Mouse (Mus musculus): Measurements from ENCODE around the gene Tmem53. TPM values are rescaled to one million over a fixed set of nuclear protein-coding genes. Genes with fewer than 3 reads are reported as not detected.

Tmem53 gene
- polyA plus RNA-seq, 1 experiment, result 0.06 TPM

GRCm38 (mm10) chr4:117220741-117221515 is 30.8 kb upstream of the Tmem53 start:
- Histone ChIP-seq H3K36me3 (ENCODE audit: control insufficient read depth) (no peaks in the 10 kb centered on the region), H3K9me3 (ENCODE audit: control insufficient read depth, low read length) (no peaks in the 10 kb centered on the region), H3K4me1 (ENCODE audit: control insufficient read depth) (peaks cover 3% of the 10 kb centered on the region), H3K4me3 (replicated peaks) (no peak overlapping the region), H3K27me3 (ENCODE audit: control insufficient read depth) (no peaks in the 10 kb centered on the region)
- TF ChIP-seq TAL1 (IDR thresholded peaks at IDR 0.05; ENCODE audit: low read length), result no peak
- TF ChIP-seq GATA1 (IDR thresholded peaks at IDR 0.05; ENCODE audit: low read length), result no peak

GRCm38 (mm10) chr4:117221836-117222235 is 29.9 kb upstream of the Tmem53 start:
- Histone ChIP-seq H3K9me3 (ENCODE audit: control insufficient read depth, low read length) (no peaks in the 10 kb centered on the region), H3K4me1 (ENCODE audit: control insufficient read depth) (peaks cover 3% of the 10 kb centered on the region), H3K27me3 (ENCODE audit: control insufficient read depth) (no peaks in the 10 kb centered on the region), H3K4me3 (replicated peaks) (no peak overlapping the region), H3K36me3 (ENCODE audit: control insufficient read depth) (no peaks in the 10 kb centered on the region)
- TF ChIP-seq GATA1 (IDR thresholded peaks at IDR 0.05; ENCODE audit: low read length) (no peak), TAL1 (IDR thresholded peaks at IDR 0.05; ENCODE audit: low read length) (no peak)

GRCm38 (mm10) chr4:117223001-117223400 is 28.8 kb upstream of the Tmem53 start:
- Histone ChIP-seq H3K4me1 (ENCODE audit: control insufficient read depth) (peaks cover 3% of the 10 kb centered on the region), H3K27me3 (ENCODE audit: control insufficient read depth) (no peaks in the 10 kb centered on the region), H3K4me3 (replicated peaks) (no peak overlapping the region), H3K9me3 (ENCODE audit: control insufficient read depth, low read length) (no peaks in the 10 kb centered on the region), H3K36me3 (ENCODE audit: control insufficient read depth) (no peaks in the 10 kb centered on the region)
- TF ChIP-seq TAL1 (IDR thresholded peaks at IDR 0.05; ENCODE audit: low read length) (no peak), GATA1 (IDR thresholded peaks at IDR 0.05; ENCODE audit: low read length) (no peak)

GRCm38 (mm10) chr4:117224122-117224521 is 27.6 kb upstream of the Tmem53 start:
- H3K9me3 ChIP-seq (ENCODE audit: control insufficient read depth, low read length), result no peaks in the 10 kb centered on the region
- H3K36me3 ChIP-seq (ENCODE audit: control insufficient read depth), result no peaks in the 10 kb centered on the region
- H3K4me3 ChIP-seq (replicated peaks), result no peak overlapping the region
- no peaks in the 10 kb centered on the region for H3K4me1 ChIP-seq (ENCODE audit: control insufficient read depth)
- no peaks in the 10 kb centered on the region for H3K27me3 ChIP-seq (ENCODE audit: control insufficient read depth)
- no peak for TF ChIP-seq TAL1 (IDR thresholded peaks at IDR 0.05; ENCODE audit: low read length)
- no peak for TF ChIP-seq GATA1 (IDR thresholded peaks at IDR 0.05; ENCODE audit: low read length)

GRCm38 (mm10) chr4:117225250-117225649 is 26.5 kb upstream of the Tmem53 start:
- Histone ChIP-seq H3K4me3 (replicated peaks) (no peak overlapping the region), H3K27me3 (ENCODE audit: control insufficient read depth) (no peaks in the 10 kb centered on the region), H3K36me3 (ENCODE audit: control insufficient read depth) (no peaks in the 10 kb centered on the region), H3K9me3 (ENCODE audit: control insufficient read depth, low read length) (no peaks in the 10 kb centered on the region), H3K4me1 (ENCODE audit: control insufficient read depth) (no peaks in the 10 kb centered on the region)
- TF ChIP-seq GATA1 (IDR thresholded peaks at IDR 0.05; ENCODE audit: low read length), result no peak

GRCm38 (mm10) chr4:117229590-117229989 is 22.2 kb upstream of the Tmem53 start:
- H3K4me3 ChIP-seq (replicated peaks), result no peak overlapping the region
- H3K36me3 ChIP-seq (ENCODE audit: control insufficient read depth), result no peaks in the 10 kb centered on the region
- no peaks in the 10 kb centered on the region for H3K9me3 ChIP-seq (ENCODE audit: control insufficient read depth, low read length)
- no peaks in the 10 kb centered on the region for H3K4me1 ChIP-seq (ENCODE audit: control insufficient read depth)
- no peak for TF ChIP-seq GATA1 (IDR thresholded peaks at IDR 0.05; ENCODE audit: low read length)
- TF ChIP-seq TAL1 (IDR thresholded peaks at IDR 0.05; ENCODE audit: low read length), result no peak
- no peaks in the 10 kb centered on the region for H3K27me3 ChIP-seq (ENCODE audit: control insufficient read depth)

GRCm38 (mm10) chr4:117230331-117230730 is 21.4 kb upstream of the Tmem53 start:
- H3K4me3 ChIP-seq (replicated peaks), result no peak overlapping the region
- H3K36me3 ChIP-seq (ENCODE audit: control insufficient read depth), result no peaks in the 10 kb centered on the region
- no peaks in the 10 kb centered on the region for H3K9me3 ChIP-seq (ENCODE audit: control insufficient read depth, low read length)
- H3K27me3 ChIP-seq (ENCODE audit: control insufficient read depth), result no peaks in the 10 kb centered on the region
- H3K4me1 ChIP-seq (ENCODE audit: control insufficient read depth), result no peaks in the 10 kb centered on the region
- no peak for TF ChIP-seq GATA1 (IDR thresholded peaks at IDR 0.05; ENCODE audit: low read length)
- TF ChIP-seq TAL1 (IDR thresholded peaks at IDR 0.05; ENCODE audit: low read length), result no peak

GRCm38 (mm10) chr4:117231208-117231607 is 20.5 kb upstream of the Tmem53 start:
- Histone ChIP-seq H3K9me3 (ENCODE audit: control insufficient read depth, low read length) (no peaks in the 10 kb centered on the region), H3K4me3 (replicated peaks) (no peak overlapping the region), H3K27me3 (ENCODE audit: control insufficient read depth) (no peaks in the 10 kb centered on the region), H3K4me1 (ENCODE audit: control insufficient read depth) (no peaks in the 10 kb centered on the region), H3K36me3 (ENCODE audit: control insufficient read depth) (no peaks in the 10 kb centered on the region)
- TF ChIP-seq GATA1 (IDR thresholded peaks at IDR 0.05; ENCODE audit: low read length) (no peak), TAL1 (IDR thresholded peaks at IDR 0.05; ENCODE audit: low read length) (no peak)

GRCm38 (mm10) chr4:117234166-117234741 is 17.5 kb upstream of the Tmem53 start:
- H3K27me3 ChIP-seq (ENCODE audit: control insufficient read depth), result no peaks in the 10 kb centered on the region
- TF ChIP-seq GATA1 (IDR thresholded peaks at IDR 0.05; ENCODE audit: low read length), result no peak
- TF ChIP-seq TAL1 (IDR thresholded peaks at IDR 0.05; ENCODE audit: low read length), result no peak
- no peaks in the 10 kb centered on the region for H3K4me1 ChIP-seq (ENCODE audit: control insufficient read depth)
- H3K9me3 ChIP-seq (ENCODE audit: control insufficient read depth, low read length), result no peaks in the 10 kb centered on the region; the same call in 1 of the 2 replicates
- H3K4me3 ChIP-seq (replicated peaks), result no peak overlapping the region
- H3K36me3 ChIP-seq (ENCODE audit: control insufficient read depth), result no peaks in the 10 kb centered on the region

Data from erythroblast, embryonic 14.5 days (primary cell).